11 mouse cellular contexts compared by ENCODE assay signal in the genomic region with DNA sequence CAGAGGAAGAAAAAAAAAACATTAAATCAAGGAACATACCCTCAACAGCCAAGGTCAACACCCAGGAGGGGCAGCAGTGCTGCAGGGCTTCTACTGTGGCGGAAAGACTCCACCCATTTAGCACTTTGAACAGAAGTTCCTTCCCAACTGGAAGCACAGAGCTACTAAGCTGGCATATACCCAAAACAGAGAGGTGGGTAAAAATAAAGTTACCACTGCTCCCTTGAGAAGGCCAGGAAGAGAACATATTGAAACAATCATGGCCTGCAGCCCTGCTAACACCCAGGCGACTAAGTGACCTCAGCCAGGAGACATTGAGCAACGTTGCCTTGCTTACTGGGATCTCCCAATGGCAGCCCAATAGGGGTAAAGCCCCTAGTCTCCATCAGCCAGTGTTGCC.
DNase-seq lines count a peak whose midpoint lies in the region; ATAC-seq and TF ChIP-seq lines count a peak whose summit lies in the region.
"Had no signal": no experiment of that assay in that cellular context is flagged by ENCODE, and none has a peak within 500 bp of the region (broad histone marks: within the 10 kb centered on the region; RNA-seq: fewer than 3 reads in every experiment).

No protein-coding gene starts in this region.

- no peaks in the 10 kb centered on the region for H3K36me3 ChIP-seq in heart, embryonic 11.5 days (ENCODE audit: control insufficient read depth, insufficient read depth, low read length)
- no peaks in the 10 kb centered on the region for H3K36me3 ChIP-seq in forebrain, embryonic 11.5 days (ENCODE audit: control insufficient read depth, insufficient read depth, low read length)
- H3K36me3 ChIP-seq in midbrain, postnatal 0 days (ENCODE audit: insufficient read depth, low read length) = no peaks in the 10 kb centered on the region
- H3K36me3 ChIP-seq: midbrain, embryonic 13.5 days had no signal

- no peak for ATAC-seq in heart, embryonic 11.5 days (replicated peaks; ENCODE audit: insufficient number of reproducible peaks, low FRiP score, low TSS enrichment)
- ATAC-seq in forebrain, embryonic 11.5 days (replicated peaks; ENCODE audit: low FRiP score) = no peak
- no peak for ATAC-seq in midbrain, postnatal 0 days (ENCODE audit: low FRiP score)
- ATAC-seq: forebrain, embryonic 16.5 days; midbrain, embryonic 13.5 days had no signal

- intact Hi-C loops in gastrocnemius, postnatal 14 days (cut with DNase I; ENCODE audit: low total_unique reads) = no loop called here

- H3K4me3 ChIP-seq in heart, embryonic 11.5 days (ENCODE audit: low read depth, low read length) = no peak overlapping the region
- no peak overlapping the region for H3K4me3 ChIP-seq in forebrain, embryonic 11.5 days (ENCODE audit: low read depth, low read length)
- no peak overlapping the region for H3K4me3 ChIP-seq in midbrain, postnatal 0 days (ENCODE audit: low read depth, low read length)
- H3K4me3 ChIP-seq: midbrain, embryonic 13.5 days had no signal

- no peaks in the 10 kb centered on the region for H3K27me3 ChIP-seq in heart, embryonic 11.5 days (ENCODE audit: control insufficient read depth, insufficient read depth, low read length)
- no peaks in the 10 kb centered on the region for H3K27me3 ChIP-seq in forebrain, embryonic 11.5 days (ENCODE audit: control insufficient read depth, insufficient read depth, low read length)
- H3K27me3 ChIP-seq in midbrain, postnatal 0 days (ENCODE audit: insufficient read depth, low read length) = no peaks in the 10 kb centered on the region
- H3K27me3 ChIP-seq: midbrain, embryonic 13.5 days had no signal

- peak; percentile 98 for DNase-seq in heart, adult 11 months
- DNase-seq in gastrocnemius, postnatal 14 days = peak; percentile 12
- DNase-seq in kidney, adult 9 months = peak; percentile 71
- DNase-seq in lung, postnatal 36 days = peak; percentile 67
- DNase-seq in forebrain, embryonic 11.5 days (ENCODE audit: low spot score) = no peak
- no peak for DNase-seq in midbrain, postnatal 0 days (ENCODE audit: low spot score)
- no peak for DNase-seq in thymus, adult 18-20 months
- DNase-seq: left cerebral cortex, postnatal 4 days had no signal

- 80% methylated on average over 3 of the region's 3 CpGs for WGBS in heart, embryonic 11.5 days (ENCODE audit: insufficient replicate concordance)
- 85% methylated on average over 3 of the region's 3 CpGs for WGBS in forebrain, embryonic 11.5 days
- WGBS in midbrain, postnatal 0 days = 82% methylated on average over 3 of the region's 3 CpGs

- H3K9me3 ChIP-seq in heart, embryonic 11.5 days (replicated peaks; ENCODE audit: control insufficient read depth, low read length) = no peaks in the 10 kb centered on the region
- no peaks in the 10 kb centered on the region for H3K9me3 ChIP-seq in forebrain, embryonic 11.5 days (ENCODE audit: control insufficient read depth, low read length)
- no peaks in the 10 kb centered on the region for H3K9me3 ChIP-seq in midbrain, postnatal 0 days (ENCODE audit: low read length)

- H3K4me1 ChIP-seq in heart, embryonic 11.5 days (ENCODE audit: control insufficient read depth, insufficient read depth, low read length) = peaks cover 11% of the 10 kb centered on the region
- H3K4me1 ChIP-seq in forebrain, embryonic 11.5 days (replicated peaks; ENCODE audit: control insufficient read depth, insufficient read depth, low read length) = peaks cover 3% of the 10 kb centered on the region
- no peaks in the 10 kb centered on the region for H3K4me1 ChIP-seq in midbrain, postnatal 0 days (ENCODE audit: insufficient read depth, low read length)

- H3K9ac ChIP-seq in heart, embryonic 11.5 days (ENCODE audit: low read depth, low read length) = no peak overlapping the region
- H3K9ac ChIP-seq in forebrain, embryonic 11.5 days (ENCODE audit: low read length) = no peak overlapping the region
- no peak overlapping the region for H3K9ac ChIP-seq in midbrain, postnatal 0 days (replicated peaks; ENCODE audit: low read length, poor library complexity, severe bottlenecking)
- H3K9ac ChIP-seq: midbrain, embryonic 13.5 days had no signal

- TF ChIP-seq CTCF in midbrain, postnatal 0 days (IDR thresholded peaks at IDR 0.05) = no peak

- H3K4me2 ChIP-seq in heart, embryonic 11.5 days = no peak overlapping the region
- no peak overlapping the region for H3K4me2 ChIP-seq in forebrain, embryonic 11.5 days (ENCODE audit: low read depth, low read length, severe bottlenecking)
- H3K4me2 ChIP-seq in midbrain, postnatal 0 days (ENCODE audit: low read depth, low read length, poor library complexity, severe bottlenecking) = no peak overlapping the region
- H3K4me2 ChIP-seq: midbrain, embryonic 13.5 days had no signal

- no peak overlapping the region for H3K27ac ChIP-seq in heart, embryonic 11.5 days (ENCODE audit: low read depth, low read length)
- H3K27ac ChIP-seq in forebrain, embryonic 11.5 days (ENCODE audit: low read depth, low read length) = no peak overlapping the region
- no peak overlapping the region for H3K27ac ChIP-seq in midbrain, postnatal 0 days (ENCODE audit: low read depth, low read length)
- H3K27ac ChIP-seq: midbrain, embryonic 13.5 days had no signal

Comparison
In these comparisons a context has a peak if more than half of its experiments do, and no peak if none do; other contexts are left out.
1. DNase-seq: peak in heart, adult 11 months (single experiment), gastrocnemius, postnatal 14 days (single experiment), kidney, adult 9 months (single experiment) and lung, postnatal 36 days (single experiment); none in forebrain, embryonic 11.5 days (single experiment), midbrain, postnatal 0 days (single experiment) and thymus, adult 18-20 months (0 of 2).